Mouse (Mus musculus) ES-E14 (cell line): Measurements from ENCODE around the gene Galnt2. TPM values are rescaled to one million over a fixed set of nuclear protein-coding genes. Genes with fewer than 3 reads are reported as not detected.

Experiments
- DNase-seq: peaks from one replicate; pipeline ENCODE4 v3.0.0-alpha.2; 2013; ENCODE audit warnings: low read depth, low spot score
- H3K27ac ChIP-seq: 2 replicates; pipeline ENCODE4 v1.5.1; 2012; ENCODE audit warnings: low read depth, mild to moderate bottlenecking, low read length, moderate library complexity, mixed read lengths; ENCODE audit not compliant: poor library complexity, insufficient read depth, severe bottlenecking
- H3K36me3 ChIP-seq: 2 replicates; pipeline ENCODE4 v1.6.1; 2012; ENCODE audit warnings: mild to moderate bottlenecking, low read length, moderate library complexity, mixed read lengths; ENCODE audit not compliant: control insufficient read depth, poor library complexity, insufficient read depth, severe bottlenecking
- H3K4me1 ChIP-seq, 2 experiments: fragments of 150-350 bp in 1 of 2; sonication (generic) in 1 of 2; 2 replicates each; pipeline ENCODE4 v1.6.1; 2012; ENCODE audit warnings: low read length in 2 of 2, mild to moderate bottlenecking in 1 of 2, mixed read lengths in 1 of 2; ENCODE audit not compliant: control insufficient read depth in 2 of 2, insufficient read depth in 2 of 2, poor library complexity in 1 of 2
- H3K4me3 ChIP-seq, 2 experiments: fragments of 150-350 bp in 1 of 2; sonication (generic) in 1 of 2; 2 replicates each; pipeline ENCODE4 v1.5.1; 2012; ENCODE audit warnings: low read length in 2 of 2, low read depth in 1 of 2, mild to moderate bottlenecking in 1 of 2, mixed read lengths in 1 of 2; ENCODE audit not compliant: insufficient read depth in 1 of 2, poor library complexity in 1 of 2, severe bottlenecking in 1 of 2
- H3K9ac ChIP-seq: 2 replicates; pipeline ENCODE4 v1.6.1; 2012; ENCODE audit warnings: low read depth, mild to moderate bottlenecking, low read length, mixed read lengths; ENCODE audit not compliant: poor library complexity, insufficient read depth, severe bottlenecking
- H3K9me3 ChIP-seq: fragments of 150-350 bp; sonication (generic); 2 replicates; pipeline ENCODE4 v1.6.1; 2012; ENCODE audit warnings: low read depth, mild to moderate bottlenecking, low read length; ENCODE audit not compliant: control insufficient read depth, insufficient read depth
- CHD2 ChIP-seq: IDR thresholded peaks from 2 replicates; pipeline ENCODE4 v1.6.1; 2014; ENCODE audit warnings: mild to moderate bottlenecking, low read depth, low read length, inconsistent platforms
- HCFC1 ChIP-seq: IDR thresholded peaks from 2 replicates; pipeline ENCODE4 v1.6.1; 2012; ENCODE audit warnings: low read length, inconsistent platforms, borderline replicate concordance; ENCODE audit not compliant: insufficient read depth
- MAFK ChIP-seq: IDR thresholded peaks from 2 replicates; pipeline ENCODE4 v1.6.1; 2014; ENCODE audit warnings: mild to moderate bottlenecking, low read depth, low read length, inconsistent platforms; ENCODE audit not compliant: insufficient read depth
- ZC3H11A ChIP-seq: IDR thresholded peaks from 2 replicates; pipeline ENCODE4 v1.6.1; 2012; ENCODE audit warnings: low read depth, mild to moderate bottlenecking, inconsistent platforms, low read length, borderline replicate concordance
- ZNF384 ChIP-seq: IDR thresholded peaks from 2 replicates; pipeline ENCODE4 v1.6.1; 2012; ENCODE audit warnings: low read depth, low read length, inconsistent platforms
- in situ Hi-C, 2 experiments: fragments of 600-800 bp; cut with MboI; formaldehyde crosslinking; loops; one replicate each; pipeline ENCODE4 v1.15.1; 2025; ENCODE audit warnings: low sequenced_read_pairs in 2 of 2, inconsistent platforms in 1 of 2; ENCODE audit not compliant: unreplicated experiment in 2 of 2
- total RNA-seq: library from RNA; depleted of rRNA; stranded (reverse); fragments of 300-350 nt; gene quantifications from 2 replicates; pipeline ENCODE4 v1.2.3, GENCODE M21; 2012

Galnt2 gene
- total RNA-seq, 1 experiment = 45.6 TPM

- Histone ChIP-seq H3K4me1 (no peaks in the 10 kb centered on the region), H3K9ac (no peak overlapping the region), H3K4me3 (no peak overlapping the region), H3K27ac (no peak overlapping the region), H3K36me3 (peaks cover 6% of the 10 kb centered on the region; the same call in 1 of the 2 replicates), H3K9me3 (no peaks in the 10 kb centered on the region)
- in situ Hi-C loops = no loop called here
- no peak for DNase-seq
- TF ChIP-seq MAFK (no peak), ZC3H11A (no peak), CHD2 (no peak), ZNF384 (no peak), HCFC1 (no peak)
These were observed 73.0 kb downstream of the Galnt2 start for GRCm38 (mm10) chr8:124304141-124304540.

- Histone ChIP-seq H3K27ac (no peak overlapping the region), H3K9ac (no peak overlapping the region), H3K9me3 (no peaks in the 10 kb centered on the region), H3K4me1 (no peaks in the 10 kb centered on the region), H3K4me3 (no peak overlapping the region), H3K36me3 (peaks cover 8% of the 10 kb centered on the region; the same call in 1 of the 2 replicates)
- in situ Hi-C loops = no loop called here
- DNase-seq = no peak
- no peak for TF ChIP-seq CHD2
- TF ChIP-seq ZC3H11A = no peak
- TF ChIP-seq MAFK = no peak
- TF ChIP-seq HCFC1 = no peak
- no peak for TF ChIP-seq ZNF384
These were observed 75.4 kb downstream of the Galnt2 start for GRCm38 (mm10) chr8:124306574-124306973.

GRCm38 (mm10) chr8:124307700-124308099 lies 76.5 kb downstream of the Galnt2 start:
- TF ChIP-seq HCFC1 (no peak), ZC3H11A (no peak), MAFK (no peak), CHD2 (no peak)
- DNase-seq = no peak
- Histone ChIP-seq H3K27ac (no peak overlapping the region), H3K9ac (no peak overlapping the region), H3K9me3 (no peaks in the 10 kb centered on the region), H3K4me1 (no peaks in the 10 kb centered on the region), H3K4me3 (no peak overlapping the region), H3K36me3 (peaks cover 8% of the 10 kb centered on the region; the same call in 1 of the 2 replicates)
- in situ Hi-C loops = no loop called here

- Histone ChIP-seq H3K36me3 (peaks cover 6% of the 10 kb centered on the region; the same call in 1 of the 2 replicates), H3K4me3 (no peak overlapping the region), H3K4me1 (peaks cover 0 to 7% of the 10 kb centered on the region in 2 experiments; a peak in 1 of 4 replicates), H3K9me3 (no peaks in the 10 kb centered on the region), H3K9ac (no peak overlapping the region), H3K27ac (no peak overlapping the region)
- no peak for DNase-seq
- in situ Hi-C loops = no loop called here
- TF ChIP-seq CHD2 (no peak), MAFK (no peak), HCFC1 (no peak), ZC3H11A (no peak), ZNF384 (no peak)
These were observed 79.3 kb downstream of the Galnt2 start for GRCm38 (mm10) chr8:124310509-124310908.

- in situ Hi-C loops = no loop called here
- Histone ChIP-seq H3K9ac (no peak overlapping the region), H3K36me3 (peaks cover 5% of the 10 kb centered on the region; the same call in 1 of the 2 replicates), H3K4me3 (no peak overlapping the region), H3K4me1 (peaks cover 0 to 7% of the 10 kb centered on the region in 2 experiments; a peak in 1 of 4 replicates), H3K9me3 (no peaks in the 10 kb centered on the region), H3K27ac (no peak overlapping the region)
- no peak for DNase-seq
- no peak for TF ChIP-seq ZC3H11A
- TF ChIP-seq HCFC1 = no peak
- TF ChIP-seq MAFK = no peak
- TF ChIP-seq ZNF384 = no peak
- no peak for TF ChIP-seq CHD2
These were observed 79.9 kb downstream of the Galnt2 start for GRCm38 (mm10) chr8:124311111-124311510.
